Mouse (Mus musculus) heart, postnatal 0 days (tissue): ENCODE results near the gene Fcer2a.

Experiments used
- CTCF ChIP-seq: IDR thresholded peaks from 2 replicates; pipeline ENCODE4 v1.5.1; 2016; ENCODE audit warnings: antibody characterized with exemption, control low read depth, low read depth
- EP300 ChIP-seq: IDR thresholded peaks from 2 replicates; pipeline ENCODE4 v1.6.1; 2016; ENCODE audit warnings: antibody characterized with exemption, low read depth

- TF ChIP-seq EP300 (no peak), CTCF (no peak)
Measured at GRCm38 (mm10) chr8:3735599-3735998, 41.6 kb upstream of the Fcer2a start.
